Mouse (Mus musculus) gastrocnemius, adult 18-20 months (tissue): ENCODE data around the gene Aacs. TPM values are rescaled to one million over a fixed set of nuclear protein-coding genes. Genes with fewer than 3 reads are reported as not detected.

ENCODE experiments used
- DNase-seq: peaks from one replicate; pipeline ENCODE4 v3.0.0; 2021; ENCODE audit warnings: low spot score
- microRNA-seq: library from miRNA; unstranded; fragments of <30 nt; microRNA quantifications from one replicate; pipeline ENCODE4 v1.2.0, GENCODE M21; 2021
- total RNA-seq, 2 experiments: library from RNA; stranded (reverse); gene quantifications; 2 replicates each; pipeline ENCODE4 v1.2.3; 2021

Aacs gene
- total RNA-seq, 2 experiments from 2014 or later: 2.4 to 5.0 TPM

- no peak for DNase-seq
Measured at GRCm38 (mm10) chr5:125533225-125533900, 57.7 kb downstream of the Aacs start.

DNA sequence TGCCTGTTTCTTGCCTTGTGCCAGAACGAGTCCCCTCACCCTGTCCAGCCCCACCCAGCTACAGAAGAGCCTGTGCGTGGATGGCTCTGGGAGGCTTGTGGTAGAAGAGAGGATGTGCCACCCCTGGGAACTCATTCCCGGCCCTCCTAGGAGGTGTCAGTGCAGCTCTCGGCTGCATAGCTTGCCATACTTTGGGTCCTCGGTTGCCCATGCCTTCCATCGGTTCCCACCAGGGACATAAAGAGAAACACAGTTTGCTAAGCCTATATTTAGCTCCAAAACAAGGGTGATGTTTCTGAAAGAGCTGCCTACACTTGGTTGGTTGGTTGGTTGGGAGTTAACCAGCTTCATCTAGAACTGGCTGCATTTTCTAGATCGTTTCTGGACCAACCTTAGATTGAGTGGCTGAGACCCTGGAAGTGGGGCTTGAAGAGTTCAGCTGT is 58.6 kb downstream of the Aacs start:
- DNase-seq: no peak

- no peak for DNase-seq
Measured at GRCm38 (mm10) chr5:125534611-125535324, 59.2 kb downstream of the Aacs start.

- no peak for DNase-seq
Measured at GRCm38 (mm10) chr5:125545090-125545489, 69.5 kb downstream of the Aacs start.

DNA sequence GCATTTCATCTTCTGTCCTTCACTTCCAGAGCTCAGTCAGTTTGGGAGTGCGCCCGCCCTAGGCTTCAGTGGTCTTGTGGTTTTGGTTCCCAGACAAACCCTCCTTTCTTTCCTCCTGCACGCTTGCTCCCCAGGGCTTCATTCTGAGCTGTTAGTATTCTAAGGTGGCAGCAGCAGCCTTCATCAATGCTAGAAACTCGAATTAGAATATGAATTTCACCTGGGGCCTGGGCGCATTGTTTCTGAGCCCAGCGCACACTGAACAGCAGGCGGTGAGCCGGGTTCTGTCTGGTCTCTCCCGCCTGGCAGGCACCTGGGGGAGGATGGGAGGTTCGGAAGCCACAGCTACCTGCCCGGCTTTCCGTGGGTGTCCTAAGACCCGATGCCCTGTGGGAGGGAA is 70.7 kb downstream of the Aacs start:
- no peak for DNase-seq

DNA sequence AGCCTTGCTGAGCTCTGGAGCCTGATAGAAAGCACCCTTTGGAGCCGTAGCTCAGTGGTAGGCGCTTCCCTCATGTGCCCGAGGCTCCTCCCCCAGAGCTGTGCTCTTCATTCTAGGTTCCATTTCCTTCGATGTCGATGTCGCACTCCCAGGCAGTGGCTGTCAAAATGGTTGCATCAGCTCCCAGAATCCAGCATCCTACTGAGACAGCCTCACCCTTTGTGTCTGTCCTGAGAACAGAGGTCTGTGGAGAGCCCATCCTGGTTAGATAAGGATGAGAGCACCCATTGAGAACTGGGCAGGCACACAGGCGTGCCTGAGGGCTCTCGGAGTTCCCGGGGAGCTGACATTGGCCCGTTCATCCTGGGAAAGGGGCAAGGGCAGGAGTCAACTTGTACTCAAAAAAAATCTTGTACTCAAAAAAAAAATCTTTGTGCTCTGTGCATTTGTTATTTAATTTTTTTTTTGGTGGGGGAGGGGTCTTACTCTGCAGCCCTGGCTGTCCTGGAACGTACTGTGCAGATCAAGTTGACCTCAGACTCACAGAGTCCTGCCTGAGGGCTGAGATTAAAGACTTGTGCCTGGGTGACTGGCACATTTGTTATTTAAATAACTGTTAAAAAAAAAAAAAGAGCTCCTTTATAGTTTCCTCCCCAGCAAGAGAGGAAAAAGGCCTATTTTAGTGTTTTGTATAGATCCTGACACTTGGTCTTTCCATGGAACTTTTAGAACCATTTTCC is 74.3 kb downstream of the Aacs start:
- DNase-seq: no peak

DNA sequence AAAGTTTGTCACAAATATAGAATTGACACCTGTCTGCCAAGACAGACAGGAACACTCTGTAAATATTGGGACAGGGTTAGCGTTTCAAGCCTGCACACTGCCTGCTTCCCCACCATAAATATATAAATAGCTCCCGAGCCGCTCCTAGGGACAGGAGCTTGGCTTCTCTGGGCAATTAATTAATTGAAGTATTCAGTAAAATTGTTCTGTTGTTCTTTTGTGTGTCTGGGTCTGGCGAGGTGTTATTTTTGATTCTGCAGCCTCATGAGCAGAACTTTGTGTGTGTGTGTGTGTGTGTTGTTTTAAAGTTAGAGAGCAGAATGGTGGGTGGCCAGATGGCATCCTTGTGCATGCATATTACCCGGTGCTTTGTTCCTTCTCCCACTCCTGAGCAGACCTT is 80.1 kb downstream of the Aacs start:
- DNase-seq: peak; percentile 49

DNA sequence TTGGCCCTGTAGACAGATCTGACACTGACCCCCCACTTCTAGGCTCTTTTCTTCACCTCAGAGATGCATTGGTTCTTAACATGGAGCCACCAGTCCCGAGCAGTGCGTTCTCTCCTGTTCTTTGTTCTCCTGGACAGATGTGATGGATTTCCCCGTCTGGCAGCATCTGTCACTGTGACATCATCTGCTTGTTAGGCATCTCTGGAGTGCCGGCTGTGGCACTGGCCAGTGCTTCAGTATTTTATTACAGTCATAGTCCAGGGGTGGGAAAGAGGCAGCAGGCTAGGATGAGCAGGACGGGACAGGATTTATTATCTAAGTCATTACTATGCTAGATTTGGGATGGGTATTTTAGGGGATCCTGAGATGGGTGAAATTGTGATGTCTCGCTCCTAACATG is 87.9 kb downstream of the Aacs start:
- no peak for DNase-seq

GRCm38 (mm10) chr5:125565725-125566124 is 90.1 kb downstream of the Aacs start:
- no peak for DNase-seq

Small RNA genes within 50 kb of the gene (microRNA-seq; reads per million reads assigned to microRNA genes)
- not detected for gene Gm27551

Other genes starting within 250 kb of the Aacs start
- 10 to 100 TPM; 10.0 to 11.0 TPM for gene Scarb1, start 134.7 kb upstream of the Aacs start, total RNA-seq
- gene Gm10382, start 86.5 kb upstream of the Aacs start, total RNA-seq: under 1 TPM in 1 of 2 experiments, not detected in 1; 0.24 TPM
- 1,000 to 10,000 TPM; 1,764 to 2,031 TPM for gene Ubc, start 85.6 kb upstream of the Aacs start, total RNA-seq
- 1 to 10 TPM; 4.5 to 5.1 TPM for gene Dhx37, start 41.7 kb upstream of the Aacs start, total RNA-seq
- gene Bri3bp, start 34.2 kb upstream of the Aacs start, total RNA-seq: 1 to 10 TPM; 2.6 to 3.2 TPM
- 1 to 10 TPM; 1.7 to 5.7 TPM for gene Tmem132b, start 56.0 kb downstream of the Aacs start, total RNA-seq